Comparison of ENCODE assay signal across 40 mouse cellular contexts in genomic region chr2:28120342-28120741, GRCm38 (mm10). TPM values are rescaled to one million over a fixed set of nuclear protein-coding genes. Genes with fewer than 3 reads are reported as not detected.
DNase-seq lines count a peak whose midpoint lies in the region; ATAC-seq and TF ChIP-seq lines count a peak whose summit lies in the region.
"Had no signal": no experiment of that assay in that cellular context is flagged by ENCODE, and none has a peak within 500 bp of the region (broad histone marks: within the 10 kb centered on the region; RNA-seq: fewer than 3 reads in every experiment).

No protein-coding gene starts in this region.

- TF ChIP-seq RAD21 in MEL (IDR thresholded peaks at IDR 0.05; ENCODE audit: low read depth, low read length) = peak; percentile 33

- no peaks in the 10 kb centered on the region for H3K36me3 ChIP-seq in liver, embryonic 16.5 days (ENCODE audit: control insufficient read depth, insufficient read depth)
- H3K36me3 ChIP-seq in liver, embryonic 11.5 days (ENCODE audit: control insufficient read depth, insufficient read depth, low read length) = no peaks in the 10 kb centered on the region
- H3K36me3 ChIP-seq in E14TG2a.4 (ENCODE audit: insufficient read depth, low read length) (no peaks in the 10 kb centered on the region), MEL (ENCODE audit: control insufficient read depth in 1 of 2, insufficient read depth in 2 of 2, low read length in 2 of 2) (no peaks in the 10 kb centered on the region)
- H3K36me3 ChIP-seq in kidney, embryonic 15.5 days = no peaks in the 10 kb centered on the region
- H3K36me3 ChIP-seq: embryonic facial prominence, embryonic 12.5 days; forebrain, embryonic 10.5 days; forebrain, embryonic 15.5 days; heart, embryonic 13.5 days; hindbrain, embryonic 10.5 days; intestine, embryonic 15.5 days; limb, embryonic 13.5 days; liver, embryonic 15.5 days; midbrain, embryonic 10.5 days; midbrain, embryonic 15.5 days had no signal

- H3K4me1 ChIP-seq in liver, embryonic 16.5 days (ENCODE audit: control insufficient read depth, low read depth, low read length) = no peaks in the 10 kb centered on the region
- H3K4me1 ChIP-seq in liver, embryonic 11.5 days (replicated peaks; ENCODE audit: control insufficient read depth, insufficient read depth, low read length) = no peaks in the 10 kb centered on the region
- H3K4me1 ChIP-seq in E14TG2a.4 (replicated peaks; ENCODE audit: low read depth, low read length) = no peaks in the 10 kb centered on the region
- no peaks in the 10 kb centered on the region for H3K4me1 ChIP-seq in MEL (ENCODE audit: control insufficient read depth in 1 of 2, insufficient read depth in 2 of 2, low read length in 2 of 2)
- peaks cover 4% of the 10 kb centered on the region; the same call in 1 of the 2 replicates for H3K4me1 ChIP-seq in cortical plate, adult 2 months (ENCODE audit: control insufficient read depth, insufficient read depth, low read length)
- 0 out of 2 replicates have a peak, but pooled peaks cover 5% of the 10 kb centered on the region for H3K4me1 ChIP-seq in kidney, embryonic 15.5 days
- H3K4me1 ChIP-seq: embryonic facial prominence, embryonic 12.5 days; intestine, embryonic 15.5 days; liver, embryonic 15.5 days had no signal

- no peak for TF ChIP-seq EP300 in MEL (IDR thresholded peaks at IDR 0.05; ENCODE audit: low read depth in 1 of 2, low read length in 2 of 2)

- ATAC-seq in liver, embryonic 16.5 days (ENCODE audit: low read depth) = 0 out of 2 replicates have a peak, but pooled peaks have one; percentile 24
- ATAC-seq in liver, embryonic 11.5 days (replicated peaks; ENCODE audit: low FRiP score) = no peak
- ATAC-seq in kidney, embryonic 15.5 days (replicated peaks; ENCODE audit: low FRiP score) = no peak
- ATAC-seq: activated CD4-positive, CD25-positive, alpha-beta regulatory T cell, adult 4 months; forebrain, embryonic 15.5 days; hindbrain, embryonic 16.5 days; intestine, embryonic 15.5 days; midbrain, embryonic 15.5 days had no signal

- peaks cover 8% of the 10 kb centered on the region; the same call in 1 of the 2 replicates for H3K27me3 ChIP-seq in liver, embryonic 16.5 days (ENCODE audit: control insufficient read depth, insufficient read depth, low read depth, low read length)
- H3K27me3 ChIP-seq in liver, embryonic 11.5 days (replicated peaks; ENCODE audit: control insufficient read depth, insufficient read depth, low read length) = peaks cover 4% of the 10 kb centered on the region; the same call in 1 of the 2 replicates
- H3K27me3 ChIP-seq in E14TG2a.4 (ENCODE audit: insufficient read depth, low read length) (peaks cover 10% of the 10 kb centered on the region; the same call in 1 of the 2 replicates), MEL (ENCODE audit: control insufficient read depth in 1 of 2, insufficient read depth in 2 of 2, low read length in 2 of 2) (no peaks in the 10 kb centered on the region; a peak in 1 of 4 replicates)
- peaks cover 13% of the 10 kb centered on the region; the same call in 1 of the 2 replicates for H3K27me3 ChIP-seq in kidney, embryonic 15.5 days
- H3K27me3 ChIP-seq: embryonic facial prominence, embryonic 12.5 days; forebrain, embryonic 15.5 days; intestine, embryonic 15.5 days; midbrain, embryonic 15.5 days had no signal

- DNase-seq in liver, embryonic 11.5 days (ENCODE audit: low spot score) = no peak
- peak; percentile 26 for DNase-seq in MEL (ENCODE audit: low read depth, low spot score)
- no peak for DNase-seq in gastrocnemius, postnatal 25 days
- DNase-seq: adrenal gland, adult 8-10 months; B cell, adult 2 months; cerebellum, adult 11 months; cerebellum, adult 9-10 months; cerebellum, postnatal 36 days; embryo, embryonic 11 days; gastrocnemius, adult 2 months; heart, adult 2 months; heart, postnatal 10 days; kidney, postnatal 36 days; lung, postnatal 14 days; thymus, adult 2 months; thymus, postnatal 36 days had no signal

- WGBS in liver, embryonic 16.5 days (ENCODE audit: insufficient replicate concordance) = 82% methylated on average over 9 of the region's 9 CpGs
- 93% methylated on average over 9 of the region's 9 CpGs for WGBS in liver, embryonic 11.5 days
- 93% methylated on average over 9 of the region's 9 CpGs for WGBS in kidney, embryonic 15.5 days

- H3K9ac ChIP-seq in liver, embryonic 16.5 days (ENCODE audit: low read depth, low read length) = no peak overlapping the region
- no peak overlapping the region for H3K9ac ChIP-seq in liver, embryonic 11.5 days (ENCODE audit: low read depth, low read length)
- no peak overlapping the region for H3K9ac ChIP-seq in MEL (ENCODE audit: control insufficient read depth, low read depth, low read length, poor library complexity, severe bottlenecking)
- H3K9ac ChIP-seq in kidney, embryonic 15.5 days = no peak overlapping the region
- H3K9ac ChIP-seq: embryonic facial prominence, embryonic 12.5 days; forebrain, embryonic 15.5 days; heart, embryonic 13.5 days; intestine, embryonic 15.5 days; limb, embryonic 13.5 days; liver, embryonic 15.5 days; midbrain, embryonic 15.5 days had no signal

- H3K79me2 ChIP-seq in MEL (ENCODE audit: control insufficient read depth, insufficient read depth, low read length, poor library complexity) = no peaks in the 10 kb centered on the region

- no peak overlapping the region for H3K27ac ChIP-seq in liver, embryonic 16.5 days (ENCODE audit: low read length)
- no peak overlapping the region for H3K27ac ChIP-seq in liver, embryonic 11.5 days (ENCODE audit: low read depth, low read length)
- H3K27ac ChIP-seq in MEL (ENCODE audit: control insufficient read depth, low read depth, low read length) = no peak overlapping the region
- no peak overlapping the region for H3K27ac ChIP-seq in cortical plate, adult 2 months (ENCODE audit: insufficient read depth, low read length)
- H3K27ac ChIP-seq in kidney, embryonic 15.5 days = no peak overlapping the region
- H3K27ac ChIP-seq: embryonic facial prominence, embryonic 12.5 days; forebrain, embryonic 10.5 days; forebrain, embryonic 15.5 days; gastrocnemius, adult 2 months; heart, adult 2 months; heart, embryonic 13.5 days; hindbrain, embryonic 10.5 days; intestine, embryonic 15.5 days; limb, embryonic 13.5 days; liver, embryonic 15.5 days; midbrain, embryonic 10.5 days; midbrain, embryonic 15.5 days had no signal

- no peak for TF ChIP-seq POLR2A in MEL (IDR thresholded peaks at IDR 0.05; ENCODE audit: control insufficient read depth in 1 of 2, insufficient read depth in 1 of 2, low read depth in 1 of 2, low read length in 2 of 2, poor library complexity in 1 of 2)
- TF ChIP-seq POLR2A in cortical plate, adult 2 months (IDR thresholded peaks at IDR 0.05; ENCODE audit: extremely low read depth, insufficient read depth, low read length) = no peak

- no peak overlapping the region for H3K4me3 ChIP-seq in liver, embryonic 16.5 days (ENCODE audit: low read depth, low read length)
- H3K4me3 ChIP-seq in liver, embryonic 11.5 days (ENCODE audit: low read depth, low read length) = no peak overlapping the region
- no peak overlapping the region for H3K4me3 ChIP-seq in E14TG2a.4 (replicated peaks; ENCODE audit: low read length)
- H3K4me3 ChIP-seq in MEL (ENCODE audit: control insufficient read depth in 1 of 2, insufficient read depth in 1 of 2, low read depth in 2 of 2, low read length in 2 of 2) = no peak overlapping the region
- no peak overlapping the region for H3K4me3 ChIP-seq in cortical plate, adult 2 months (ENCODE audit: insufficient read depth, low read length)
- H3K4me3 ChIP-seq in kidney, embryonic 15.5 days (replicated peaks) = no peak overlapping the region
- H3K4me3 ChIP-seq: embryonic facial prominence, embryonic 12.5 days; forebrain, embryonic 10.5 days; forebrain, embryonic 15.5 days; gastrocnemius, adult 2 months; heart, adult 2 months; heart, embryonic 13.5 days; hindbrain, embryonic 10.5 days; intestine, embryonic 15.5 days; limb, embryonic 13.5 days; liver, embryonic 15.5 days; midbrain, embryonic 10.5 days; midbrain, embryonic 15.5 days had no signal

- TF ChIP-seq CTCF in E14TG2a.4 (conservative IDR thresholded peaks at IDR 0.05; ENCODE audit: low read length) = 0 out of 2 replicates have a peak, but pooled peaks have one; percentile 14
- TF ChIP-seq CTCF in MEL (IDR thresholded peaks at IDR 0.05 in 2 of 3, conservative IDR thresholded peaks at IDR 0.05 in 1 of 3; ENCODE audit: control insufficient read depth in 1 of 3, insufficient read depth in 1 of 3, low read depth in 2 of 3, low read length in 3 of 3, poor library complexity in 1 of 3, severe bottlenecking in 1 of 3) = peak in 2 of 3 experiments; percentile 19 to 41; a peak in 3 of 6 replicates
- TF ChIP-seq CTCF in cortical plate, adult 2 months (IDR thresholded peaks at IDR 0.05; ENCODE audit: extremely low read depth, insufficient read depth, low read length) = 0 out of 2 replicates have a peak, but pooled peaks have one; percentile 2

- H3K4me2 ChIP-seq in liver, embryonic 16.5 days (ENCODE audit: low read depth, low read length) = no peak overlapping the region
- no peak overlapping the region for H3K4me2 ChIP-seq in liver, embryonic 11.5 days
- H3K4me2 ChIP-seq in kidney, embryonic 15.5 days = no peak overlapping the region
- H3K4me2 ChIP-seq: embryonic facial prominence, embryonic 12.5 days; forebrain, embryonic 15.5 days; heart, embryonic 13.5 days; intestine, embryonic 15.5 days; limb, embryonic 13.5 days; liver, embryonic 15.5 days; midbrain, embryonic 15.5 days had no signal

- H3K9me3 ChIP-seq in liver, embryonic 16.5 days (replicated peaks; ENCODE audit: control insufficient read depth, low read length) = no peaks in the 10 kb centered on the region
- no peaks in the 10 kb centered on the region for H3K9me3 ChIP-seq in liver, embryonic 11.5 days (ENCODE audit: control insufficient read depth, low read length)
- H3K9me3 ChIP-seq in E14TG2a.4 (ENCODE audit: low read length) = peaks cover 10% of the 10 kb centered on the region
- no peaks in the 10 kb centered on the region for H3K9me3 ChIP-seq in MEL (replicated peaks; ENCODE audit: insufficient read depth, low read length)
- H3K9me3 ChIP-seq in kidney, embryonic 15.5 days (replicated peaks) = 0 out of 2 replicates have a peak, but pooled peaks cover 3% of the 10 kb centered on the region
- H3K9me3 ChIP-seq: embryonic facial prominence, embryonic 12.5 days; forebrain, embryonic 15.5 days; intestine, embryonic 15.5 days; liver, embryonic 15.5 days; midbrain, embryonic 15.5 days had no signal

TF ChIP-seq in MEL, 35 proteins besides CTCF, POLR2A, EP300 and RAD21 (continues in another document):
- peak; percentile 41; the same call in 1 of the 2 replicates for TF ChIP-seq SMC3 (IDR thresholded peaks at IDR 0.05; ENCODE audit: low read depth, low read length)
- peak; percentile 35; the same call in 1 of the 2 replicates for TF ChIP-seq ZC3H11A (IDR thresholded peaks at IDR 0.05; ENCODE audit: low read depth, low read length)

RNA-seq across cellular contexts. Expression of gene Fcnb, which starts 35.7 kb away (rescaled TPM):
- 66.0 and 66.9 TPM in 2 replicates for polyA plus RNA-seq in liver, embryonic 16.5 days (2015; fragmentation: Nextera tagmentation; extraction: Ambion mirVana)
- 4.1 and 5.6 TPM in 2 replicates for polyA plus RNA-seq in liver, embryonic 11.5 days (2014; fragmentation: Nextera tagmentation; extraction: Ambion mirVana)
- total RNA-seq in MEL (2012; rRNA removed) = not detected in 2 replicates
- polyA plus RNA-seq in MEL (2012; ENCODE audit: insufficient read depth in 1 of 2, insufficient read length in 2 of 2, low read depth in 1 of 2, low replicate concordance in 2 of 2, missing spikeins in 1 of 2) = not detected
- not detected in 2 replicates for polyA plus RNA-seq in cortical plate, adult 2 months (2012; rRNA removed)
- 0.60 and 1.2 TPM in 2 replicates for polyA plus RNA-seq in kidney, embryonic 15.5 days (2015; fragmentation: Nextera tagmentation; extraction: Ambion mirVana)
- not detected for total RNA-seq in gastrocnemius, postnatal 25 days (2021)
- total RNA-seq: adrenal gland, adult 8-10 months; gastrocnemius, adult 2 months; gastrocnemius, postnatal 4 days; heart, adult 2 months; heart, postnatal 10 days; layer of hippocampus, adult 8-10 months; layer of hippocampus, postnatal 25 days; left cerebral cortex, adult 8-10 months; left cerebral cortex, postnatal 36 days; neutrophil, adult 5-6 weeks had no signal
- polyA plus RNA-seq: activated CD4-positive, CD25-positive, alpha-beta regulatory T cell, adult 4 months; embryonic facial prominence, embryonic 12.5 days; forebrain, embryonic 10.5 days; frontal cortex, adult 2 months; heart, adult 2 months; hindbrain, embryonic 10.5 days; hindbrain, embryonic 16.5 days; kidney, embryonic 14.5 days; limb, embryonic 13.5 days; midbrain, embryonic 10.5 days; midbrain, embryonic 15.5 days had no signal

Comparison
In these comparisons a context has a peak if more than half of its experiments do, and no peak if none do; other contexts are left out.
1. RNA of gene Fcnb, which starts 35.7 kb away (polyA plus RNA-seq): 66.0 to 66.9 TPM in liver, embryonic 16.5 days; 4.1 to 5.6 TPM in liver, embryonic 11.5 days, 0.60 to 1.2 TPM in kidney, embryonic 15.5 days, not detected in MEL and not detected in cortical plate, adult 2 months; every median in the first group is over 10 times any median in the second.
2. Peak in every context shown above with its lines, with median percentiles within 50 percentile points of each other: CTCF ChIP-seq.